Mouse (Mus musculus) midbrain, embryonic 14.5 days (tissue): Measurements from ENCODE around the gene Arnt2. TPM values are rescaled to one million over a fixed set of nuclear protein-coding genes. Genes with fewer than 3 reads are reported as not detected.

ENCODE experiments used
- ATAC-seq: fragments of 200-750 bp; cut with Nextera tagmentation; 2 replicates; pipeline ENCODE4 v1.8.0; 2017; ENCODE audit warnings: moderate number of reproducible peaks, moderate library complexity; ENCODE audit not compliant: low FRiP score, low TSS enrichment
- DNase-seq: peaks from one replicate; pipeline ENCODE4 v3.0.0-alpha.2; 2015
- H3K27ac ChIP-seq: fragments of 300-500 bp; sonication (generic); replicated peaks from 2 replicates; pipeline ENCODE4 v1.5.1; 2014; ENCODE audit warnings: mild to moderate bottlenecking, low read depth, low read length, moderate library complexity
- H3K27me3 ChIP-seq: fragments of 300-500 bp; sonication (generic); 2 replicates; pipeline ENCODE4 v1.6.1; 2014; ENCODE audit warnings: low read length, control low read depth, mixed read lengths; ENCODE audit not compliant: control insufficient read depth, insufficient read depth
- H3K36me3 ChIP-seq: fragments of 300-500 bp; sonication (generic); 2 replicates; pipeline ENCODE4 v1.6.1; 2014; ENCODE audit warnings: low read length, control low read depth; ENCODE audit not compliant: control insufficient read depth, insufficient read depth
- H3K4me1 ChIP-seq: fragments of 300-500 bp; sonication (generic); 2 replicates; pipeline ENCODE4 v1.6.1; 2014; ENCODE audit warnings: mild to moderate bottlenecking, antibody characterized with exemption, low read length, control low read depth; ENCODE audit not compliant: control insufficient read depth, insufficient read depth
- H3K4me2 ChIP-seq: fragments of 300-500 bp; sonication (generic); 2 replicates; pipeline ENCODE4 v1.6.1; 2014; ENCODE audit warnings: mild to moderate bottlenecking, low read length, moderate library complexity
- H3K4me3 ChIP-seq: fragments of 300-500 bp; sonication (generic); replicated peaks from 2 replicates; pipeline ENCODE4 v1.5.1; 2014; ENCODE audit warnings: low read depth, low read length
- H3K9ac ChIP-seq: fragments of 300-500 bp; sonication (generic); replicated peaks from 2 replicates; pipeline ENCODE4 v1.6.1; 2014; ENCODE audit warnings: mild to moderate bottlenecking, low read length, moderate library complexity
- H3K9me3 ChIP-seq: fragments of 300-500 bp; sonication (generic); 2 replicates; pipeline ENCODE4 v1.6.1; 2016; ENCODE audit warnings: low read length, control low read depth, mixed read lengths; ENCODE audit not compliant: control insufficient read depth
- WGBS: fragments of 180-500 bp; shearing (Covaris S2); extraction: QIAGEN DNeasy Blood & Tissue Kit; methylation state at CpG from one replicate; pipeline ENCODE4 v1.1.7; 2014; 5-methylcytosine and 5-hydroxymethylcytosine counted together
- polyA plus RNA-seq: library from polyadenylated mRNA; unstranded; fragments of >200 nt; fragmentation: Nextera tagmentation; extraction: Ambion mirVana; gene quantifications from 2 replicates; pipeline ENCODE4 v1.2.1, GENCODE M21; 2014

Arnt2 gene
- polyA plus RNA-seq, 1 experiment from 2014 or later: 82.1 TPM

DNA sequence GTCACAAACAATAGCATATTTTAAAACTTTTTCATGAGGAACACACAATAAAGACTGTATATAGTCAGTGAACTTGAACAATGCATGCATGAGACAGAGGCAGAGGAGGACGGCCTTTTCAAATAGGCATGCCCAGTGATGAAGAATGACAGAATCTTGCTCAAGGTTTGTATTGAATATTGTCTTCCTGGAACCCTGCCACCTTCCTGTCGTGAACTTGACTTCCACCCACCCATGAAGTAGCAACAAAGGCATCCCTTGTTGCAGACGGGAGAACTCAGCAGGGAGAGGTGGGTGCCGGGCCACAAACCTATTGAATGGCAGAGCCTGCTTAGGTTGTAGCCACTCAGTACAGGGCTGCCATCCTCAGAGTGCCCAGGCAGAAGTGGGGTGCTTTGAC is 43.7 kb downstream of the Arnt2 start:
- H3K4me2 ChIP-seq: no peak overlapping the region
- no peaks in the 10 kb centered on the region for H3K9me3 ChIP-seq
- peaks cover 10% of the 10 kb centered on the region for H3K4me1 ChIP-seq
- peak; percentile 13 for DNase-seq
- H3K4me3 ChIP-seq: no peak overlapping the region
- no peaks in the 10 kb centered on the region for H3K27me3 ChIP-seq
- H3K9ac ChIP-seq: no peak overlapping the region
- peaks cover 11% of the 10 kb centered on the region; the same call in 1 of the 2 replicates for H3K36me3 ChIP-seq
- no peak overlapping the region; the same call in 1 of the 2 replicates for H3K27ac ChIP-seq
- 35% methylated on average over 4 of the region's 4 CpGs for WGBS
- no peak for ATAC-seq

DNA sequence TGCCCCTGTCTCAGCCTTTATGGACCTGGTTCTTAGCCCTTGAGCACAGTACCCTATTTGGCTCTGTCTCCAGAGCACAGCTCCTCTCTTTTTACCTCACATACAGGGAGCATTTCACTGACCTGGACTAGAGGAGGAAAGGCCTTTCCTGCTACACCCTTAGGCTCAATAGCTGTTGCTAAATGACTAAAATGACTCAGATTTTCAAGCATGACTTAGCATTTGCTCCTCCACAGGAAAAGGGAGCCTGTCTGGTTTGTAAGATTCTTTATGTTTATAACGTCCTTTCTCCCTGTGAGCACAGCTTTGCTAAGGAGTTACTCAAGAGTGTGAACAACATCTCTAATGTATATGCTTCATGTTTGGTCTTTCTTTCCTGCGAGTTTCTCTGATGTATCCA is 47.3 kb downstream of the Arnt2 start:
- 51% methylated on average over 2 of the region's 2 CpGs for WGBS
- H3K27ac ChIP-seq: no peak overlapping the region
- no peak overlapping the region for H3K4me3 ChIP-seq
- H3K9ac ChIP-seq: no peak overlapping the region
- no peaks in the 10 kb centered on the region for H3K9me3 ChIP-seq
- H3K36me3 ChIP-seq: peaks cover 39% of the 10 kb centered on the region
- H3K4me2 ChIP-seq: no peak overlapping the region
- peaks cover 10% of the 10 kb centered on the region for H3K4me1 ChIP-seq
- H3K27me3 ChIP-seq: no peaks in the 10 kb centered on the region
- DNase-seq (no peak), ATAC-seq (no peak)

DNA sequence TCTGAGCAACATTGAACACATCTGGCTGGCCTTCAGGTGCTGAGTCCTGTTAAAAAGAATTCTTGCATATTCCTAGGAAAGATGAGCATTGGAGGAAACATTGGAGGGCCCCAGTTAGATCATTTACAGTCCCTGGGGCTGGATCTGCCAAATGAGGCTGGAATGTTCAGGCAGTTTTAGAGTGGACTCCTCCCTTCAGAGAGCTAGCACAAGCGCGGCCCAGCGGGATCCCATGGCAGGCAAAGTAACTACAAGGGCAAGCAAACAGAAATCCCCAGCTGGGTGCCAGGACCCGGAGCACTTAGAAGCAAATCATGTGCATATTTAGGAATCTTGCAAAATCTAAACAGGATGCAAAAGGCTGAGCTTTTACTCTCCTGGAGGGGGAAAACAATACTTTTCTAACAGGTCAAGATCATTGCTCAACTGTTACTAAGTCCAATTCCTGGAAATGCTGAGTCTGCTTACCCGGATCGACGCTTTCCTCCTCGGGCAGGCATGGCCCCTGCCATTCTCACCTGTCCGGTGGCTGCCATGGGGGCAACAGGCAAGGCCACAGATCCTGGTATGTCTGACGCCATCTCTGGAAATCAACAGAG is 48.8 kb downstream of the Arnt2 start:
- DNase-seq (peak; percentile 20), ATAC-seq (no peak)
- no peaks in the 10 kb centered on the region for H3K9me3 ChIP-seq
- H3K4me3 ChIP-seq: no peak overlapping the region
- H3K4me2 ChIP-seq: no peak overlapping the region
- H3K27ac ChIP-seq: no peak overlapping the region
- H3K4me1 ChIP-seq: peaks cover 10% of the 10 kb centered on the region
- WGBS: 81% methylated on average over 10 of the region's 10 CpGs
- H3K9ac ChIP-seq: no peak overlapping the region
- peaks cover 33% of the 10 kb centered on the region for H3K36me3 ChIP-seq
- no peaks in the 10 kb centered on the region for H3K27me3 ChIP-seq

DNA sequence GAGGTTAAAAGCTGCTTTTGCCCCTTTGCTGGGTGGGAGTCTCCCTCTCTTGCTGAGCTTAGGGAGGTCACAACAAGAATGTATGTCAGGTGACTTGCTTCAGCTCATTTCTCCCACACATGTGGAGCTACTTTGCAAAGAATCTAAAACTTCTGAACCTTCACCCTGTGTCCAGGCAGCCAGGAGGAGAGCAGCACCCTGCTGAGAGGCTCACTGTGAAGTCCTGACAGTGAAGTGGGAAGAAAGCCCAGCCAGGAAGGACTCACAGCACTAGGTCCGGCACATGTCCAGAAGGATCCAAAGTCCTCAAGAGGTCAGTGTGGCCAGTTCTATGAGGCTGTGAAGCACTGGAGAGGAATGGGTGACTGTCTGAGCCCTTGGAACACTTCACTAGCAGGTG is 51.5 kb downstream of the Arnt2 start:
- ATAC-seq: no peak
- no peak overlapping the region for H3K4me3 ChIP-seq
- no peak overlapping the region for H3K9ac ChIP-seq
- H3K27ac ChIP-seq: no peak overlapping the region
- H3K4me2 ChIP-seq: no peak overlapping the region
- H3K4me1 ChIP-seq: peaks cover 3% of the 10 kb centered on the region; the same call in 1 of the 2 replicates
- WGBS: 74% methylated on average over 1 of the region's 1 CpGs
- DNase-seq: no peak
- no peaks in the 10 kb centered on the region for H3K9me3 ChIP-seq
- peaks cover 33% of the 10 kb centered on the region for H3K36me3 ChIP-seq
- H3K27me3 ChIP-seq: no peaks in the 10 kb centered on the region

DNA sequence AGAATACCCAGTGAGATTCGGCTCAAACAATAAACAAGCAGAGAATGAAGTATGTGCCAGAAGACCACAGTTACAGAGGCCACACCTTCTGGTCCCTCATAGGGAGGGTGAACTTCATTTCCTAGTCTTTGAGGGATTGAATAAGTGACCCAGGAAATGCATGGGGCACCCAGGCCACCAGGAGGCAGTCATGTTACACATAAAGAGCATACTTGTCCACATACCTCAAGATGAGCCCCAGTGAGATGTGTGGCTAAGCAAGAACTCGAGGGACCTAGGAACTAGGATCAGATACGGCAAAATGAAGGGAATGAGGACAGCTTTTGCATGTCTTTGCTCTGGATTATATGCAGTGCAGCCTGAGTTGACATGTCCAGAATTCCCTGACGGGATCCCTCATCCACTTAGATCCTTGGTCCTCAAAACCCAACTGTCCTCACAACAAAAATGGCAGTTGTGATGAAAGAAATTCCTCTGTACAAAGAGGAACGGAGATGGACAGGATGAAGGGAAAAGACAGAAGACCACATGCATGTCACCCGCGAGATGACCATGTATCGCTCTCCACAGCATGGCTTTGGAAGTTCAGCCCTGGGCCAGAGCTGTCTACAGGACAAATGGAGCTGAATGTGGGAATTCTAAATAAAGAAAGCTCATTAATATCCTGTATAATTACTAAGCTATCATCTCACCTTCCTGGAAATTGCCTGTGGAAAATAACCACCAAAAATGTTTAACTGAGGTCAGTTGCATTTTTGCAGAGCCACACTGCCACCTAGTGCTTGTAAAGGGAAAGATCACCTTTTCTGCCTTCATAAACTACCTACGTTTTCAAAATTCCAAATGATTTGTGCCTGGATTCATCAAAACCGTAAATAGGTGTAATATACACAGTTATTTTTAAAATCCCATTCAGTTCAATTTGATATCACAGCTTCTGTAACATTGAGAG is 54.1 kb downstream of the Arnt2 start:
- H3K4me2 ChIP-seq: no peak overlapping the region
- H3K4me3 ChIP-seq: no peak overlapping the region
- H3K27me3 ChIP-seq: no peaks in the 10 kb centered on the region
- H3K27ac ChIP-seq: no peak overlapping the region
- DNase-seq: peak; percentile 84
- WGBS: 74% methylated on average over 10 of the region's 10 CpGs
- H3K36me3 ChIP-seq: peaks cover 42% of the 10 kb centered on the region
- no peaks in the 10 kb centered on the region for H3K4me1 ChIP-seq
- peak; percentile 43; the same call in 1 of the 2 replicates for ATAC-seq
- no peaks in the 10 kb centered on the region for H3K9me3 ChIP-seq
- no peak overlapping the region for H3K9ac ChIP-seq

DNA sequence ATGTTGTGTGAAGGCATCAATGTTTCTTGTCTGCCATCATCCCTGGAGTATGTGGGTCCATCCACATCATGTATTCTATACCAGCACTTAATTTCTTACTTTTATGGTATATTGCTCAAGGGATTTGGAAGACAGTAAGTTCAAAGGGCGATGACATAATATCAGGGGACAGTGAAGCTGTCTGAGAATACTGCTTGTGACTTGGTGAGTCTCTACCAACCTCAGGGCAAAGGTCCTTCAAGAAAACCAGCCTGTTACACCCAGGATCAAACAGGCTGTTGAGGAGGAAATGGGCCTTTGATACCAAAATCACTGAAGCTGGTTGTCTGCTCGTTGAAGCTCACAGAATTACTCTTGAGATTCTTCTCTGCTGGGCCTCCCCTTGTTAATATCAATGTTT is 55.1 kb downstream of the Arnt2 start:
- DNase-seq (no peak), ATAC-seq (no peak)
- WGBS: 98% methylated on average over 2 of the region's 2 CpGs
- Histone ChIP-seq H3K27ac (no peak overlapping the region), H3K4me3 (no peak overlapping the region), H3K9me3 (no peaks in the 10 kb centered on the region), H3K4me1 (no peaks in the 10 kb centered on the region), H3K36me3 (peaks cover 33% of the 10 kb centered on the region), H3K4me2 (no peak overlapping the region), H3K27me3 (no peaks in the 10 kb centered on the region), H3K9ac (no peak overlapping the region)

DNA sequence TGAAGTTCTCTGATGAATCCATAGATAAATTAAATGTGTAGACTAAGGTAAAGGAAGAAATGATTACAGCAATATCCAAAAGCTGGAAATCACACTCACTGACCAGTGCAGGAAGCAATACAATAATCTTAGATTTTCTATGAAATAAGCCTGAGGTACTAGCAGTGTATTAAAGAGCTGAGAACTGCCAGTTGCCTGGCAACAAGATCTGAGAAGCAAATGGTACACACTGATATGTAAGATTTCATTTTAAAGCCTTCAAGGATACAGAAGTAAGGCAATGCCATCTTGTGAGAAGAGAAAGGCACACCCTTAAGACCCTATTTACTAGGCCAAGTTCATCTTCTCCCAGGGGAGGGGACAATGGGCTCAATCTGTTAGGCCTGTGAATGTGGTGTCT is 59.4 kb downstream of the Arnt2 start:
- Histone ChIP-seq H3K27ac (no peak overlapping the region; the same call in 1 of the 2 replicates), H3K27me3 (no peaks in the 10 kb centered on the region), H3K36me3 (peaks cover 48% of the 10 kb centered on the region), H3K4me2 (no peak overlapping the region), H3K4me3 (no peak overlapping the region), H3K9me3 (no peaks in the 10 kb centered on the region), H3K9ac (no peak overlapping the region), H3K4me1 (no peaks in the 10 kb centered on the region)
- no peak for ATAC-seq
- peak; percentile 41 for DNase-seq

DNA sequence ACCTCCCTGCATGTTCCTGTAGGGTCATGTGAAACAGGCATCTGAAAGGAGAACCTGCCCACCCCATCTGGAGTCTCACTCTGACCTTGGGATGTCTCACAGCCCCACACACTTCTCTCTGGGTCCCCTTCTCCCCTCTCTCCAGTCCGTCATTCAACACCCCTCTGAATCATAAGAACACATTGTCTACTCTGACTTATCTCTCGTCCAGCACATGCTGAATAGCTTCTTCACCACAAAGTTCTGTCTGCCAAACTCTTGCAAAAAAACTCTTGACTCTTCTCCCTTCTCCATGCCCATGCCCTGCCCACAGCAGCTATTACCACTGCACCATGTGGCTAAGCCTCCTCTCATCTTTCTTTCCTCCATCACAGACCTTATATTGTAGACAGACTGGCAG is 60.0 kb downstream of the Arnt2 start:
- 91% methylated on average over 2 of the region's 2 CpGs for WGBS
- H3K36me3 ChIP-seq: peaks cover 53% of the 10 kb centered on the region
- DNase-seq (no peak), ATAC-seq (no peak)
- no peak overlapping the region for H3K4me3 ChIP-seq
- no peak overlapping the region for H3K4me2 ChIP-seq
- no peaks in the 10 kb centered on the region for H3K4me1 ChIP-seq
- 0 out of 2 replicates have a peak overlapping the region, but pooled peaks have one; percentile 16 for H3K27ac ChIP-seq
- H3K9ac ChIP-seq: no peak overlapping the region
- no peaks in the 10 kb centered on the region for H3K9me3 ChIP-seq
- H3K27me3 ChIP-seq: no peaks in the 10 kb centered on the region
